Mouse (Mus musculus): Measurements from ENCODE around the gene Drc3. TPM values are rescaled to one million over a fixed set of nuclear protein-coding genes. Genes with fewer than 3 reads are reported as not detected.

Gene Drc3
- polyA plus RNA-seq, 1 experiment: 7.1 TPM

DNA sequence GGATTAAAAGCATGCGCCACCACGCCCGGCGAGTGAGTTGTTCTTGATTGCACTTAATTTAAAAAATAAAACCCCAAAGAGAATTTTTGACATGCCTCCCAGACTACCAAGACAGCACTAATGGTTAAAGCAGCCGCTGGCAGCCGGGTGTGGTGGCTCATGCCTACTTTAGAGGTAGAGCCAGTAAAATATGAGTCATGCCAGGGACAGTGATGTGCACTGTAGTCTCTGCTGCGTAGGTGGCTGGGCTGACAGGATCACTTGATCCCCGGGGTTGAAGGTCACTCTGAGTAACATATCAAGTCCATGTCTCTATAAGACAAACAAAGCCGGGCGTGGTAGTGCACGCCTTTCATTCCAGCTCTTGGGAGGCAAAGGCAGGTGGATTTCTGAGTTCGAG is 13.8 kb upstream of the Drc3 start:
- DNase-seq: no peak
- 89% methylated on average over 12 of the region's 12 CpGs for WGBS
- Histone ChIP-seq H3K27me3 (ENCODE audit: control insufficient read depth, insufficient read depth, low read length) (no peaks in the 10 kb centered on the region), H3K4me3 (replicated peaks; ENCODE audit: insufficient read depth, low read depth, low read length) (no peak overlapping the region), H3K27ac (ENCODE audit: insufficient read depth, low read length) (no peak overlapping the region), H3K4me1 (ENCODE audit: control insufficient read depth, insufficient read depth, low read length) (peaks cover 7% of the 10 kb centered on the region)
- TF ChIP-seq POLR2A (IDR thresholded peaks at IDR 0.05; ENCODE audit: borderline replicate concordance, insufficient read depth, low read length): no peak

GRCm38 (mm10) chr11:60345868-60346267 is 7.3 kb upstream of the Drc3 start:
- Histone ChIP-seq H3K27ac (ENCODE audit: insufficient read depth, low read length) (no peak overlapping the region), H3K4me1 (ENCODE audit: control insufficient read depth, insufficient read depth, low read length) (peaks cover 16% of the 10 kb centered on the region), H3K4me3 (replicated peaks; ENCODE audit: insufficient read depth, low read depth, low read length) (no peak overlapping the region), H3K27me3 (ENCODE audit: control insufficient read depth, insufficient read depth, low read length) (no peaks in the 10 kb centered on the region)
- no peak for TF ChIP-seq CTCF (IDR thresholded peaks at IDR 0.05; ENCODE audit: borderline replicate concordance, insufficient read depth, low read depth, low read length)
- no peak for TF ChIP-seq POLR2A (IDR thresholded peaks at IDR 0.05; ENCODE audit: borderline replicate concordance, insufficient read depth, low read length)
- WGBS: 82% methylated on average over 4 of the region's 4 CpGs
- no peak for DNase-seq

- peak; percentile 81 to 90 for DNase-seq
- WGBS: 2% methylated on average over 4 of the region's 4 CpGs
These were observed 6.6 kb upstream of the Drc3 start for GRCm38 (mm10) chr11:60346537-60346936.

DNA sequence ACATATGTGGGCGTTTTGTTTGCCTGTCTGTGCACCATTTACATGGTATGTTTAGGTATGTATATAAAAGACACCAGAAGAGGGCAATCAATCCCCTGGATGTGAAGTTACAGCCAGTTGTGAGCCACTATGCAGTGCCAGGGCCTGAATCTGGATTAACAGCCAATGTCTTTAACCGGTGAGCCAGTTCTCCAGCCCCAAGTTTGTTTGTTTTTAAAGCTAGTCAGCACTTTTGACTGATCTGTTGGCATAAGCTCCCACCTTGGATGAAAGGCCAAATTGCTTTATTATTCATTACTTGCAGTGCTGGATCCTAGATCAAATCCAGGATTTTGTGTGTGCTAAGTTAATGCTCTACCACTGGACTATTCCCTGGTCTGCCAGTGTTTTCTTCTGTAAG is 1.7 kb upstream of the Drc3 start:
- Histone ChIP-seq H3K27ac (ENCODE audit: insufficient read depth, low read length) (no peak overlapping the region; the same call in 1 of the 2 replicates), H3K4me3 (replicated peaks; ENCODE audit: insufficient read depth, low read depth, low read length) (peak overlapping the region; percentile 76), H3K4me1 (ENCODE audit: control insufficient read depth, insufficient read depth, low read length) (peaks cover 10% of the 10 kb centered on the region; the same call in 1 of the 2 replicates), H3K27me3 (ENCODE audit: control insufficient read depth, insufficient read depth, low read length) (no peaks in the 10 kb centered on the region)
- DNase-seq: no peak
- TF ChIP-seq POLR2A (IDR thresholded peaks at IDR 0.05; ENCODE audit: borderline replicate concordance, insufficient read depth, low read length) (no peak), CTCF (IDR thresholded peaks at IDR 0.05; ENCODE audit: borderline replicate concordance, insufficient read depth, low read depth, low read length) (no peak)
- WGBS: 37% methylated on average over 2 of the region's 2 CpGs

More at GRCm38 (mm10) chr11:60346537-60346936, 6.6 kb upstream of the Drc3 start:
- TF ChIP-seq CTCF (IDR thresholded peaks at IDR 0.05; ENCODE audit: borderline replicate concordance, insufficient read depth, low read depth, low read length) (no peak), POLR2A (IDR thresholded peaks at IDR 0.05; ENCODE audit: borderline replicate concordance, insufficient read depth, low read length) (no peak)
- Histone ChIP-seq H3K4me1 (ENCODE audit: control insufficient read depth, insufficient read depth, low read length) (peaks cover 16% of the 10 kb centered on the region), H3K27ac (ENCODE audit: insufficient read depth, low read length) (no peak overlapping the region), H3K4me3 (replicated peaks; ENCODE audit: insufficient read depth, low read depth, low read length) (no peak overlapping the region), H3K27me3 (ENCODE audit: control insufficient read depth, insufficient read depth, low read length) (no peaks in the 10 kb centered on the region)

DNA sequence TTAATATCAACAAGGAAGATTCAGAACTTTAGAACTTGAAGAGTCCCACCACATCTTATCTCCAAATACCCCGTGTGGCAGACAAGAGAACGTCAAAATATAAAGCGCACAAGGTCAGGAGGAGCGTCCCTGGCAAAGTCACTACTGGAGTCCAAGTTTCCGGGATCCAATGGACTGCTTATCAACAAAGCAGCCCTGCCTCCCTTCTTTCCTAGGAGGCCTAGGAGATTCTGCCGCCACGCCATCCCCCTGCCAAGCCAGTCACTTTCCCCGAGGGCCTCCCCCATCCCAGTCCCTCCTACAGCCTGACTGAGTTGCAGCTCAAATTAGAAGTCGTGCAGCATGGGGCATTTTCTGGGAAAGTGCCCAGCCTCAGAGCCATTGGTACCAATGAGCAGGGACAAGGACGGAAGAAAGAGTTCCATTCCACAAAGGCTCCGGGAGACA is 1.2 kb upstream of the Drc3 start:
- H3K27me3 ChIP-seq (ENCODE audit: control insufficient read depth, insufficient read depth, low read length): no peaks in the 10 kb centered on the region
- peak in 1 of 2 experiments; percentile 68 for DNase-seq
- H3K27ac ChIP-seq (ENCODE audit: insufficient read depth, low read length): peak overlapping the region; percentile 35
- 2% methylated on average over 11 of the region's 11 CpGs for WGBS
- TF ChIP-seq CTCF (IDR thresholded peaks at IDR 0.05; ENCODE audit: borderline replicate concordance, insufficient read depth, low read depth, low read length): no peak
- TF ChIP-seq POLR2A (IDR thresholded peaks at IDR 0.05; ENCODE audit: borderline replicate concordance, insufficient read depth, low read length): no peak
- H3K4me1 ChIP-seq (ENCODE audit: control insufficient read depth, insufficient read depth, low read length): peaks cover 8% of the 10 kb centered on the region; the same call in 1 of the 2 replicates
- peak overlapping the region; percentile 76 for H3K4me3 ChIP-seq (replicated peaks; ENCODE audit: insufficient read depth, low read depth, low read length)

DNA sequence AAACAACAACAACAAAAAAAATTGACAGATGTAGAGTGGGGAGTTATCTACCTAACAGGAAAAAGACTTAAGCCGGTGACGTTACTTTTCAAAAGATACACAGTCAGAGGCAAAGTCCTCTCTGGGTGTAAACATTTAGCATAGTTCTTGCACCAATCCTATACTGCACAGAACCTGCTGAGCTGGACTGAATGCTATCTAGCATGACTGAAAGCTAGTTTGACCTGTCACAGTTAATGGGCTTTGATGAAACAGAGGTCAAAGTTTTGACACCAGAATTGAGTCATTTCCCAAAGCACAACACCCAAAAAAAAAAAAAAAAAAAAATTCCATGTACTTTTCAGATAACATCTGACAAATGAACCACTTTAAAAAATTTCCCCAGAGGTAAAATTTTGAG is 2.8 kb downstream of the Drc3 start:
- Histone ChIP-seq H3K4me3 (replicated peaks; ENCODE audit: insufficient read depth, low read depth, low read length) (no peak overlapping the region), H3K4me1 (ENCODE audit: control insufficient read depth, insufficient read depth, low read length) (no peaks in the 10 kb centered on the region), H3K27ac (ENCODE audit: insufficient read depth, low read length) (no peak overlapping the region), H3K27me3 (ENCODE audit: control insufficient read depth, insufficient read depth, low read length) (no peaks in the 10 kb centered on the region)
- DNase-seq: no peak
- WGBS: 89% methylated on average over 2 of the region's 2 CpGs
- TF ChIP-seq POLR2A (IDR thresholded peaks at IDR 0.05; ENCODE audit: borderline replicate concordance, insufficient read depth, low read length): no peak
- TF ChIP-seq CTCF (IDR thresholded peaks at IDR 0.05; ENCODE audit: borderline replicate concordance, insufficient read depth, low read depth, low read length): no peak

GRCm38 (mm10) chr11:60357116-60357515 is 4.0 kb downstream of the Drc3 start:
- Histone ChIP-seq H3K27me3 (ENCODE audit: control insufficient read depth, insufficient read depth, low read length) (no peaks in the 10 kb centered on the region), H3K4me1 (ENCODE audit: control insufficient read depth, insufficient read depth, low read length) (no peaks in the 10 kb centered on the region), H3K27ac (ENCODE audit: insufficient read depth, low read length) (no peak overlapping the region), H3K4me3 (replicated peaks; ENCODE audit: insufficient read depth, low read depth, low read length) (no peak overlapping the region)
- TF ChIP-seq CTCF (IDR thresholded peaks at IDR 0.05; ENCODE audit: borderline replicate concordance, insufficient read depth, low read depth, low read length): no peak
- TF ChIP-seq POLR2A (IDR thresholded peaks at IDR 0.05; ENCODE audit: borderline replicate concordance, insufficient read depth, low read length): no peak
- DNase-seq: no peak
- WGBS: 50% methylated on average over 1 of the region's 1 CpGs

DNA sequence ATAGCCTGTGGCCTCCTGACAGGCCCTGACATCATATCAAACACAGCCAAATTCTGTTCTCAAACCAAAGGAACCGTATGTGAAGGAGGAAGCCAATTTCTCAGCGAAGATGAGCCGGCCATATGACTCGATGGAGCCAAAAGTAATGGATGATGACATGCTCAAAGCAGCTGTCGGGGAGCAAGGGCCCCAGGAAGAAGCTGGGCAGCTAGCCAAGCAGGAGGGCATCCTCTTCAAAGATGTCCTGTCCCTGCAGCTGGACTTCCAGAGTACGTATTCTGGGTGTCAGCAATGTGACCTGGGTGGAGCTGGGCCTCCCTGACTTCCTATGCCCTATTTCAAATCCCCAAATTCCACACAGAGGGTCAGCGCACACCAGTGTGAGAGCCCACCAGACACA is 5.4 kb downstream of the Drc3 start:
- Histone ChIP-seq H3K4me3 (replicated peaks; ENCODE audit: insufficient read depth, low read depth, low read length) (no peak overlapping the region), H3K27ac (ENCODE audit: insufficient read depth, low read length) (no peak overlapping the region), H3K4me1 (ENCODE audit: control insufficient read depth, insufficient read depth, low read length) (no peaks in the 10 kb centered on the region), H3K27me3 (ENCODE audit: control insufficient read depth, insufficient read depth, low read length) (no peaks in the 10 kb centered on the region)
- DNase-seq: no peak
- 42% methylated on average over 7 of the region's 7 CpGs for WGBS
- TF ChIP-seq CTCF (IDR thresholded peaks at IDR 0.05; ENCODE audit: borderline replicate concordance, insufficient read depth, low read depth, low read length): no peak
- no peak for TF ChIP-seq POLR2A (IDR thresholded peaks at IDR 0.05; ENCODE audit: borderline replicate concordance, insufficient read depth, low read length)
